Mouse (Mus musculus): ENCODE measurements around the gene H13. TPM values are rescaled to one million over a fixed set of nuclear protein-coding genes. Genes with fewer than 3 reads are reported as not detected.
A peak's percentile ranks its signal among the peaks of the same experiment; 100 is the strongest.

The H13 gene
- 172 and 178 TPM in 2 replicates for polyA plus RNA-seq (2015; fragmentation: Nextera tagmentation; extraction: Ambion mirVana)

GRCm38 (mm10) chr2:152669256-152669638 is at the start of gene H13:
Gene H13 (plus strand): TSS chr2:152669461.
- Histone ChIP-seq H3K9ac (ENCODE audit: low read depth, low read length) (peak within 1 kb of the TSS; percentile 97), H3K36me3 (ENCODE audit: control insufficient read depth, insufficient read depth, low read length) (no peaks in the 10 kb centered on the region)

GRCm38 (mm10) chr2:152620367-152621134 is 48.7 kb upstream of the H13 start:
- no peak for ATAC-seq
- Histone ChIP-seq H3K27me3 (replicated peaks; ENCODE audit: control insufficient read depth, insufficient read depth, low read length) (0 out of 2 replicates have a peak, but pooled peaks cover 2% of the 10 kb centered on the region), H3K4me3 (ENCODE audit: low read length) (no peak overlapping the region), H3K27ac (ENCODE audit: low read depth, low read length) (no peak overlapping the region), H3K9me3 (ENCODE audit: control insufficient read depth, low read length) (no peaks in the 10 kb centered on the region), H3K4me2 (ENCODE audit: low read length) (no peak overlapping the region), H3K9ac (ENCODE audit: low read depth, low read length) (no peak overlapping the region), H3K4me1 (ENCODE audit: control insufficient read depth, insufficient read depth, low read depth, low read length) (no peaks in the 10 kb centered on the region), H3K36me3 (ENCODE audit: control insufficient read depth, insufficient read depth, low read length) (no peaks in the 10 kb centered on the region)
- WGBS, result 73% methylated on average over 9 of the region's 9 CpGs

More at GRCm38 (mm10) chr2:152669256-152669638, at the start of gene H13:
- peak within 1 kb of the TSS; percentile 95 for H3K4me2 ChIP-seq (ENCODE audit: low read length)
- H3K9me3 ChIP-seq (ENCODE audit: control insufficient read depth, low read length), result no peaks in the 10 kb centered on the region
- no peaks in the 10 kb centered on the region for H3K27me3 ChIP-seq (replicated peaks; ENCODE audit: control insufficient read depth, insufficient read depth, low read length)
- ATAC-seq, result peak; percentile 83
- peak within 1 kb of the TSS; percentile 99 for H3K4me3 ChIP-seq (ENCODE audit: low read length)
- 1% methylated on average over 35 of the region's 35 CpGs for WGBS
- peak within 1 kb of the TSS; percentile 94 for H3K27ac ChIP-seq (ENCODE audit: low read depth, low read length)
- peaks cover 34% of the 10 kb centered on the region for H3K4me1 ChIP-seq (ENCODE audit: control insufficient read depth, insufficient read depth, low read depth, low read length)

- Histone ChIP-seq H3K4me3 (ENCODE audit: low read length) (no peak overlapping the region), H3K9me3 (ENCODE audit: control insufficient read depth, low read length) (no peaks in the 10 kb centered on the region), H3K36me3 (ENCODE audit: control insufficient read depth, insufficient read depth, low read length) (no peaks in the 10 kb centered on the region), H3K9ac (ENCODE audit: low read depth, low read length) (no peak overlapping the region), H3K4me2 (ENCODE audit: low read length) (no peak overlapping the region), H3K27ac (ENCODE audit: low read depth, low read length) (no peak overlapping the region), H3K4me1 (ENCODE audit: control insufficient read depth, insufficient read depth, low read depth, low read length) (peaks cover 8% of the 10 kb centered on the region), H3K27me3 (replicated peaks; ENCODE audit: control insufficient read depth, insufficient read depth, low read length) (0 out of 2 replicates have a peak, but pooled peaks cover 2% of the 10 kb centered on the region)
- ATAC-seq, result no peak
- whole genome bisulfite sequencing, result 90% methylated on average over 13 of the region's 13 CpGs
Measured at GRCm38 (mm10) chr2:152622151-152622550, 47.1 kb upstream of the H13 start.

GRCm38 (mm10) chr2:152622953-152623352 is 46.3 kb upstream of the H13 start, which contains the start of gene Defb25:
Gene Defb25 (minus strand): TSS chr2:152623053.
- ATAC-seq, result no peak
- WGBS, result 82% methylated on average over 7 of the region's 7 CpGs

DNA sequence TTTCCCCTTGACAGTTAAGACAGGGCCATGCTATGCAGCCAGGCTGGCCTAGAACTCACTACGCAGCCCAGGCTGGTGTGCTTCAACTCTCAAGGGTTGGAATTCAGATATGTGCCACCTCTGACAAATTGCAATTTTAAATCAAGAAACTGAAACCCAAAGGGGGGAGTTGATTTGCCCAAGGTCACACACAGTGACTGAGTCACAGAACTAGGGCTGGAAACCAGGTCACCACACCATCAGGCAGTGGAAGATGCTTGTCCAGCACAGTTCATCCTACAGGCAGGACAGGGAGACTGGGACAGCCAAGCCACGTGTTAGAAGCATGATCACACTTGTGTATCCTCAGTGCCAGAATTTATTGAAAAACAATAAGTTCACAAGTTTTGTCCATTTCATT is 44.7 kb upstream of the H13 start:
- 91% methylated on average over 2 of the region's 2 CpGs for WGBS
- ATAC-seq, result no peak
- Histone ChIP-seq H3K9me3 (ENCODE audit: control insufficient read depth, low read length) (no peaks in the 10 kb centered on the region), H3K9ac (ENCODE audit: low read depth, low read length) (no peak overlapping the region), H3K27ac (ENCODE audit: low read depth, low read length) (no peak overlapping the region), H3K4me3 (ENCODE audit: low read length) (no peak overlapping the region), H3K27me3 (replicated peaks; ENCODE audit: control insufficient read depth, insufficient read depth, low read length) (peaks cover 18% of the 10 kb centered on the region), H3K4me2 (ENCODE audit: low read length) (no peak overlapping the region), H3K36me3 (ENCODE audit: control insufficient read depth, insufficient read depth, low read length) (no peaks in the 10 kb centered on the region), H3K4me1 (ENCODE audit: control insufficient read depth, insufficient read depth, low read depth, low read length) (peaks cover 12% of the 10 kb centered on the region)

More at GRCm38 (mm10) chr2:152622953-152623352, 46.3 kb upstream of the H13 start, which contains the start of gene Defb25:
- Histone ChIP-seq H3K4me3 (ENCODE audit: low read length) (no peak within 1 kb of the TSS), H3K36me3 (ENCODE audit: control insufficient read depth, insufficient read depth, low read length) (no peaks in the 10 kb centered on the region), H3K4me1 (ENCODE audit: control insufficient read depth, insufficient read depth, low read depth, low read length) (peaks cover 12% of the 10 kb centered on the region), H3K9ac (ENCODE audit: low read depth, low read length) (no peak within 1 kb of the TSS), H3K27me3 (replicated peaks; ENCODE audit: control insufficient read depth, insufficient read depth, low read length) (peaks cover 8% of the 10 kb centered on the region), H3K4me2 (ENCODE audit: low read length) (no peak within 1 kb of the TSS), H3K27ac (ENCODE audit: low read depth, low read length) (no peak within 1 kb of the TSS), H3K9me3 (ENCODE audit: control insufficient read depth, low read length) (no peaks in the 10 kb centered on the region)

DNA sequence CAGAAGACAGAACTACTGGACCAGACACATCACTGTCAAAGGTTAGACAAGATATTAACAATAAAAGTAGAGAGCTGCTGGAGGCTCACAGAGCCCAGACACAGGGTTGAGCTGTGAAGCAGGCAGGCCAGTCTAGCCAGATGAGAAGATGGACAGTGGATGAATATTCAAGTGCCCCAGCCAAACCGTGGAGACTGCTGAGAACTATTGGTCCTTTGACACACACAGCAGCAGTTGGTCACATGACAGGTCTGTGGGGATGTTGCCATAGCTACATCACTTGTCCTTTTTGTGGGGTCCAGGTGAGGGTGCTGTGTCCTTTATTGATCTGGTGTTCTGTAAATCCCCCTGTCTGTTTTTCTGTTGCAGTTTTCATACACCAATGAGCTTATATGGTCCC is 44.0 kb upstream of the H13 start:
- H3K36me3 ChIP-seq (ENCODE audit: control insufficient read depth, insufficient read depth, low read length), result no peaks in the 10 kb centered on the region
- ATAC-seq, result peak; percentile 58; the same call in 1 of the 2 replicates
- H3K9me3 ChIP-seq (ENCODE audit: control insufficient read depth, low read length), result no peaks in the 10 kb centered on the region
- H3K27ac ChIP-seq (ENCODE audit: low read depth, low read length), result no peak overlapping the region
- no peak overlapping the region for H3K9ac ChIP-seq (ENCODE audit: low read depth, low read length)
- H3K27me3 ChIP-seq (replicated peaks; ENCODE audit: control insufficient read depth, insufficient read depth, low read length), result peaks cover 19% of the 10 kb centered on the region
- H3K4me3 ChIP-seq (ENCODE audit: low read length), result no peak overlapping the region
- H3K4me2 ChIP-seq (ENCODE audit: low read length), result no peak overlapping the region
- WGBS, result 0% methylated on average over 1 of the region's 1 CpGs
- H3K4me1 ChIP-seq (ENCODE audit: control insufficient read depth, insufficient read depth, low read depth, low read length), result peaks cover 12% of the 10 kb centered on the region

- peaks cover 19% of the 10 kb centered on the region for H3K27me3 ChIP-seq (replicated peaks; ENCODE audit: control insufficient read depth, insufficient read depth, low read length)
- no peaks in the 10 kb centered on the region for H3K9me3 ChIP-seq (ENCODE audit: control insufficient read depth, low read length)
- H3K36me3 ChIP-seq (ENCODE audit: control insufficient read depth, insufficient read depth, low read length), result no peaks in the 10 kb centered on the region
- 0 out of 2 replicates have a peak, but pooled peaks have one; percentile 17 for ATAC-seq
- 2% methylated on average over 55 of the region's 59 CpGs for WGBS
- peak within 1 kb of the TSS; percentile 43 for H3K9ac ChIP-seq (ENCODE audit: low read depth, low read length)
- H3K4me1 ChIP-seq (ENCODE audit: control insufficient read depth, insufficient read depth, low read depth, low read length), result peaks cover 12% of the 10 kb centered on the region
- peak within 1 kb of the TSS; percentile 39 for H3K4me3 ChIP-seq (ENCODE audit: low read length)
- H3K4me2 ChIP-seq (ENCODE audit: low read length), result peak within 1 kb of the TSS; percentile 63
- no peak within 1 kb of the TSS for H3K27ac ChIP-seq (ENCODE audit: low read depth, low read length)
Measured at GRCm38 (mm10) chr2:152626774-152627591, 42.3 kb upstream of the H13 start, which contains the start of gene Rem1. Gene Rem1 (plus strand): TSS chr2:152626951.

- Histone ChIP-seq H3K9ac (ENCODE audit: low read depth, low read length) (no peak overlapping the region), H3K36me3 (ENCODE audit: control insufficient read depth, insufficient read depth, low read length) (no peaks in the 10 kb centered on the region), H3K4me3 (ENCODE audit: low read length) (no peak overlapping the region), H3K4me2 (ENCODE audit: low read length) (no peak overlapping the region), H3K27me3 (replicated peaks; ENCODE audit: control insufficient read depth, insufficient read depth, low read length) (peaks cover 19% of the 10 kb centered on the region), H3K9me3 (ENCODE audit: control insufficient read depth, low read length) (no peaks in the 10 kb centered on the region), H3K27ac (ENCODE audit: low read depth, low read length) (no peak overlapping the region), H3K4me1 (ENCODE audit: control insufficient read depth, insufficient read depth, low read depth, low read length) (peaks cover 12% of the 10 kb centered on the region)
- no peak for ATAC-seq
- 44% methylated on average over 17 of the region's 17 CpGs for WGBS
Measured at GRCm38 (mm10) chr2:152628066-152628465, 41.2 kb upstream of the H13 start.

GRCm38 (mm10) chr2:152629239-152629638 is 40.0 kb upstream of the H13 start:
- Histone ChIP-seq H3K9ac (ENCODE audit: low read depth, low read length) (no peak overlapping the region), H3K9me3 (ENCODE audit: control insufficient read depth, low read length) (no peaks in the 10 kb centered on the region), H3K36me3 (ENCODE audit: control insufficient read depth, insufficient read depth, low read length) (no peaks in the 10 kb centered on the region), H3K4me1 (ENCODE audit: control insufficient read depth, insufficient read depth, low read depth, low read length) (peaks cover 12% of the 10 kb centered on the region), H3K4me2 (ENCODE audit: low read length) (no peak overlapping the region), H3K27ac (ENCODE audit: low read depth, low read length) (no peak overlapping the region), H3K4me3 (ENCODE audit: low read length) (no peak overlapping the region), H3K27me3 (replicated peaks; ENCODE audit: control insufficient read depth, insufficient read depth, low read length) (peaks cover 19% of the 10 kb centered on the region)
- 57% methylated on average over 3 of the region's 3 CpGs for WGBS
- ATAC-seq, result no peak
